Mouse (Mus musculus) liver, embryonic 14.5 days (tissue): ENCODE measurements around the gene Nkapd1. TPM values are rescaled to one million over a fixed set of nuclear protein-coding genes. Genes with fewer than 3 reads are reported as not detected.

Source experiments
- ATAC-seq: fragments of 200-750 bp; cut with Nextera tagmentation; 2 replicates; pipeline ENCODE4 v1.8.0; 2017; ENCODE audit warnings: moderate number of reproducible peaks, mild to moderate bottlenecking, moderate library complexity; ENCODE audit not compliant: insufficient read depth
- DNase-seq, 3 experiments: peaks; one replicate each; pipeline ENCODE4 v3.0.0-alpha.2; 2012 to 2013; ENCODE audit warnings: low read depth in 3 of 3, low spot score in 3 of 3
- H3K27ac ChIP-seq: fragments of 300-500 bp; sonication (generic); 2 replicates; pipeline ENCODE4 v1.5.1; 2014; ENCODE audit warnings: moderate library complexity, mild to moderate bottlenecking, control low read depth, inconsistent platforms
- H3K27me3 ChIP-seq: fragments of 300-500 bp; sonication (generic); 2 replicates; pipeline ENCODE4 v1.6.1; 2014; ENCODE audit warnings: mild to moderate bottlenecking, low read length, moderate library complexity; ENCODE audit not compliant: control insufficient read depth, insufficient read depth
- H3K36me3 ChIP-seq: fragments of 300-500 bp; sonication (generic); replicated peaks from 2 replicates; pipeline ENCODE4 v1.6.1; 2014; ENCODE audit warnings: low read depth; ENCODE audit not compliant: control insufficient read depth, insufficient read depth
- H3K4me1 ChIP-seq, 2 experiments: fragments of 200-500 bp in 1 of 2; fragments of 300-500 bp in 1 of 2; sonication (generic) in 1 of 2; replicated peaks; 2 replicates each; pipeline ENCODE4 v1.6.1; 2012 to 2014; ENCODE audit warnings: antibody characterized with exemption in 1 of 2, inconsistent platforms in 1 of 2, low read length in 1 of 2; ENCODE audit not compliant: control insufficient read depth in 2 of 2, insufficient read depth in 2 of 2
- H3K4me2 ChIP-seq: fragments of 300-500 bp; sonication (generic); 2 replicates; pipeline ENCODE4 v1.6.1; 2014; ENCODE audit warnings: low read depth, mild to moderate bottlenecking, control low read depth, moderate library complexity
- H3K4me3 ChIP-seq, 2 experiments: fragments of 200-500 bp in 1 of 2; fragments of 300-500 bp in 1 of 2; sonication (generic) in 1 of 2; 2 replicates each; pipeline ENCODE4 v1.5.1; 2012 to 2014; ENCODE audit warnings: low read depth in 2 of 2, low read length in 2 of 2, mild to moderate bottlenecking in 2 of 2, control low read depth in 1 of 2, inconsistent platforms in 1 of 2, moderate library complexity in 1 of 2; ENCODE audit not compliant: insufficient read depth in 1 of 2
- H3K9ac ChIP-seq: fragments of 300-500 bp; sonication (generic); replicated peaks from 2 replicates; pipeline ENCODE4 v1.6.1; 2014; ENCODE audit warnings: mild to moderate bottlenecking, control low read depth, moderate library complexity
- H3K9me3 ChIP-seq: fragments of 300-500 bp; sonication (generic); 2 replicates; pipeline ENCODE4 v1.6.1; 2016; ENCODE audit warnings: low read length, mixed read lengths; ENCODE audit not compliant: control insufficient read depth
- CTCF ChIP-seq: IDR thresholded peaks from 2 replicates; pipeline ENCODE4 v1.5.1; 2016; ENCODE audit warnings: antibody characterized with exemption, low read depth, control low read depth
- EP300 ChIP-seq: IDR thresholded peaks from 2 replicates; pipeline ENCODE4 v1.6.1; 2016; ENCODE audit warnings: antibody characterized with exemption, low read depth
- WGBS: fragments of 180-500 bp; shearing (Covaris S2); extraction: QIAGEN DNeasy Blood & Tissue Kit; methylation state at CpG from one replicate; pipeline ENCODE4 v1.1.7; 2014; ENCODE audit not compliant: insufficient replicate concordance; 5-methylcytosine and 5-hydroxymethylcytosine counted together
- polyA plus RNA-seq, 2 experiments: library from polyadenylated mRNA; depleted of rRNA in 1 of 2; stranded (reverse) in 1 of 2; unstranded in 1 of 2; fragments of >200 nt; fragmentation: Nextera tagmentation in 1 of 2; extraction: Ambion mirVana in 1 of 2; gene quantifications; 2 replicates each; pipeline versions ENCODE4 v1.2.1 to v1.2.3; 2012 to 2014

Gene Nkapd1
- polyA plus RNA-seq, 2 experiments: 4.7 to 7.3 TPM

DNA sequence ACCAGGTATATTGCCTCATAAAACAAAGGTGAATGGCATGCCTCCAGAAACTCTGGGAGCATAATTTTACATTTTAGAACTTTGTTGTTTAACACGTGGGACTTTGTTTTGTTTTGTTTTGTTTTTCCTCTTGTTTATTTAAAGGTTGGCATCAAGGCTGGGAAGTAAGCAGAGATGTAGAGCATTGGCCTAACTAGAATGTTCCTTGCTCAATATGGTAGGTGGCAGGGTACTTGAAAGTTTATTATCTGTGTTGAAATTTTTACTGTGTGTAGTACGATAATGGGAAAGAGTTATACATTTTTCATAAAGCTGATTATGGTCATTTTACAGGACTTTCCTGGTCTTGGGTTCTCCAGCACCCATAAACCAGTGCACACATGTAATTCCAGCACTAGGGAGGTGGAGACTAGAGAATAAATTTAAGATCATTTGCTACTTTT lies 55.3 kb downstream of the Nkapd1 start:
- WGBS: 65% methylated on average over 2 of the region's 2 CpGs

DNA sequence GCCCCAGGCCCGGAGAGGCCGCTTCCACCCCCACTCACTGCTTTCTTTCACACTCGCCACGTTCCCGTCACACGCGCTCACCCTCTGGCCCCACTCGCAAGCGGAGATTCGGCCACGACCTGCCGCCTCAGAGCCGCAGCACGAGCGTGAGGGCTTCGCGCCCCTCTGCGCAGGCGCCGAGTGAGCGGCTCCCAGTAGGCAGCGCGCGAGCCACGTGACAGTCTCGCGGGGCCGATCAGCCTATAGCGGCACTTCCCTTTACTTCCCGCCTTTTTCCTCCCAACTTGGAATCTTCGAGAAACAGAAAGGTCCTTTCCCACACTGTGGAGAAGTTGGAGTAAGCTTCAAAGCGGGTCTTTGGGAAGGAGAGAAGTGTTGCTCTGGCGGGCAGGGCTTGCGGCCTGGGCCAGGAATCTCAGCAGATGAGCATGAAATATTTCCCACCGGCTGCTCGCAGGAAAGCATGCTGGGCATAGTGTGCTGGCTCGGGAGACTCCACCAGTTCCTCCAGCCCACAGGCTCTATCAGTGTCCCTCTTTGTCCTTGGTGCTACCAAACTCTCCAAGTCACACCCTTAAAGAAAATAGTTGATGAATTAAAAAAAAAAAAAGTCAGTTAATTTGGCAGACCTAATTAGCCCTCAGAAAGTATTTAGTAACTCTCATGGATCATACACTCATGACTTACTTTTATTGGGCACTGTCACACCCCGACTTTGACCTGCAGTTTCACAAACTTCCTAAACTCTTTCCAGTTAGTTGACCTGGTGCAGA lies 55.9 kb downstream of the Nkapd1 start, which contains the start of gene Tex12:
TSS of gene Tex12 (minus strand) at position 181 of the 773 bp plus-strand sequence.
- no peak within 1 kb of the TSS for H3K4me3 ChIP-seq
- H3K9me3 ChIP-seq: no peaks in the 10 kb centered on the region
- no peaks in the 10 kb centered on the region for H3K27me3 ChIP-seq
- no peak within 1 kb of the TSS for H3K4me2 ChIP-seq
- no peak within 1 kb of the TSS for H3K27ac ChIP-seq
- no peak within 1 kb of the TSS for H3K9ac ChIP-seq
- DNase-seq (no peak), ATAC-seq (no peak)
- H3K36me3 ChIP-seq: no peaks in the 10 kb centered on the region
- WGBS: 80% methylated on average over 38 of the region's 38 CpGs
- H3K4me1 ChIP-seq: peaks cover 0 to 2% of the 10 kb centered on the region in 2 experiments; a peak in 1 of 4 replicates
- TF ChIP-seq CTCF: no peak
- no peak for TF ChIP-seq EP300

More for the DNA sequence above, 55.3 kb downstream of the Nkapd1 start:
- DNase-seq (no peak), ATAC-seq (no peak)
- Histone ChIP-seq H3K4me3 (no peak overlapping the region), H3K9ac (no peak overlapping the region), H3K27ac (no peak overlapping the region), H3K9me3 (no peaks in the 10 kb centered on the region), H3K36me3 (no peaks in the 10 kb centered on the region), H3K4me1 (peaks cover 0 to 2% of the 10 kb centered on the region in 2 experiments; a peak in 1 of 4 replicates), H3K4me2 (no peak overlapping the region), H3K27me3 (no peaks in the 10 kb centered on the region)
- TF ChIP-seq CTCF: no peak
- no peak for TF ChIP-seq EP300

Other genes starting within 250 kb of the Nkapd1 start
- 0.11 and 0.17 TPM in 2 replicates for gene Plet1, start 122.9 kb downstream of the Nkapd1 start, polyA plus RNA-seq (2012; rRNA removed)
- 0.10 and 0.15 TPM in 2 replicates for gene Plet1, start 122.9 kb downstream of the Nkapd1 start, polyA plus RNA-seq (2014; fragmentation: Nextera tagmentation; extraction: Ambion mirVana)
- 16.0 and 23.7 TPM in 2 replicates for gene Pts, start 88.7 kb downstream of the Nkapd1 start, polyA plus RNA-seq (2012; rRNA removed)
- 32.7 and 34.4 TPM in 2 replicates for gene Pts, start 88.7 kb downstream of the Nkapd1 start, polyA plus RNA-seq (2014; fragmentation: Nextera tagmentation; extraction: Ambion mirVana)
- gene Il18, start 62.6 kb downstream of the Nkapd1 start, polyA plus RNA-seq (2012; rRNA removed): 3.0 and 4.9 TPM in 2 replicates
- gene Il18, start 62.6 kb downstream of the Nkapd1 start, polyA plus RNA-seq (2014; fragmentation: Nextera tagmentation; extraction: Ambion mirVana): 8.1 and 9.7 TPM in 2 replicates
- gene Bco2, start 62.3 kb downstream of the Nkapd1 start, polyA plus RNA-seq (2012; rRNA removed): 0.12 and 0.28 TPM in 2 replicates
- 0.33 and 0.58 TPM in 2 replicates for gene Bco2, start 62.3 kb downstream of the Nkapd1 start, polyA plus RNA-seq (2014; fragmentation: Nextera tagmentation; extraction: Ambion mirVana)
- gene Tex12, start 56.1 kb downstream of the Nkapd1 start, polyA plus RNA-seq (2012; rRNA removed): not detected in 2 replicates
- gene Tex12, start 56.1 kb downstream of the Nkapd1 start, polyA plus RNA-seq (2014; fragmentation: Nextera tagmentation; extraction: Ambion mirVana): not detected in 2 replicates
- gene Sdhd, start 13.7 kb downstream of the Nkapd1 start, polyA plus RNA-seq (2012; rRNA removed): 167 and 179 TPM in 2 replicates
- 322 and 337 TPM in 2 replicates for gene Sdhd, start 13.7 kb downstream of the Nkapd1 start, polyA plus RNA-seq (2014; fragmentation: Nextera tagmentation; extraction: Ambion mirVana)
- 111 and 153 TPM in 2 replicates for gene Timm8b, start 13.6 kb downstream of the Nkapd1 start, polyA plus RNA-seq (2012; rRNA removed)
- gene Timm8b, start 13.6 kb downstream of the Nkapd1 start, polyA plus RNA-seq (2014; fragmentation: Nextera tagmentation; extraction: Ambion mirVana): 248 and 263 TPM in 2 replicates
- 0.18 and 0.78 TPM in 2 replicates for gene Pih1d2, start 143 bp downstream of the Nkapd1 start, polyA plus RNA-seq (2012; rRNA removed)
- 0.56 and 1.4 TPM in 2 replicates for gene Pih1d2, start 143 bp downstream of the Nkapd1 start, polyA plus RNA-seq (2014; fragmentation: Nextera tagmentation; extraction: Ambion mirVana)
- gene Dlat, start 42.3 kb upstream of the Nkapd1 start, polyA plus RNA-seq (2012; rRNA removed): 7.0 and 14.4 TPM in 2 replicates
- gene Dlat, start 42.3 kb upstream of the Nkapd1 start, polyA plus RNA-seq (2014; fragmentation: Nextera tagmentation; extraction: Ambion mirVana): 32.0 and 35.7 TPM in 2 replicates
- gene Dixdc1, start 122.1 kb upstream of the Nkapd1 start, polyA plus RNA-seq (2012; rRNA removed): 0.56 and 0.57 TPM in 2 replicates
- gene Dixdc1, start 122.1 kb upstream of the Nkapd1 start, polyA plus RNA-seq (2014; fragmentation: Nextera tagmentation; extraction: Ambion mirVana): 0.84 and 1.2 TPM in 2 replicates
- gene 2310030G06Rik, start 129.1 kb upstream of the Nkapd1 start, polyA plus RNA-seq (2012; rRNA removed): 1.8 and 2.2 TPM in 2 replicates
- 2.1 and 2.3 TPM in 2 replicates for gene 2310030G06Rik, start 129.1 kb upstream of the Nkapd1 start, polyA plus RNA-seq (2014; fragmentation: Nextera tagmentation; extraction: Ambion mirVana)
- gene Cryab, start 133.9 kb upstream of the Nkapd1 start, polyA plus RNA-seq (2012; rRNA removed): 1.7 and 2.7 TPM in 2 replicates
- 4.5 and 4.7 TPM in 2 replicates for gene Cryab, start 133.9 kb upstream of the Nkapd1 start, polyA plus RNA-seq (2014; fragmentation: Nextera tagmentation; extraction: Ambion mirVana)
- 0.20 and 0.35 TPM in 2 replicates for gene Hspb2, start 134.9 kb upstream of the Nkapd1 start, polyA plus RNA-seq (2012; rRNA removed)
- gene Hspb2, start 134.9 kb upstream of the Nkapd1 start, polyA plus RNA-seq (2014; fragmentation: Nextera tagmentation; extraction: Ambion mirVana): not detected in 2 replicates
- gene Fdxacb1, start 150.8 kb upstream of the Nkapd1 start, polyA plus RNA-seq (2012; rRNA removed): 4.0 and 5.2 TPM in 2 replicates
- 9.4 and 12.8 TPM in 2 replicates for gene Fdxacb1, start 150.8 kb upstream of the Nkapd1 start, polyA plus RNA-seq (2014; fragmentation: Nextera tagmentation; extraction: Ambion mirVana)
- 10.1 and 10.8 TPM in 2 replicates for gene Alg9, start 157.6 kb upstream of the Nkapd1 start, polyA plus RNA-seq (2012; rRNA removed)
- 12.7 and 13.5 TPM in 2 replicates for gene Alg9, start 157.6 kb upstream of the Nkapd1 start, polyA plus RNA-seq (2014; fragmentation: Nextera tagmentation; extraction: Ambion mirVana)
- gene 1110032A03Rik, start 158.1 kb upstream of the Nkapd1 start, polyA plus RNA-seq (2012; rRNA removed): 11.4 and 11.5 TPM in 2 replicates
- gene 1110032A03Rik, start 158.1 kb upstream of the Nkapd1 start, polyA plus RNA-seq (2014; fragmentation: Nextera tagmentation; extraction: Ambion mirVana): 15.8 and 16.9 TPM in 2 replicates
- gene Ppp2r1b, start 227.8 kb upstream of the Nkapd1 start, polyA plus RNA-seq (2012; rRNA removed): 20.9 and 27.7 TPM in 2 replicates
- gene Ppp2r1b, start 227.8 kb upstream of the Nkapd1 start, polyA plus RNA-seq (2014; fragmentation: Nextera tagmentation; extraction: Ambion mirVana): 69.1 and 75.0 TPM in 2 replicates